Comparison of ENCODE assay signal across 9 mouse cellular contexts in genomic region chr6:32710208-32710607, GRCm38 (mm10).
DNase-seq lines count a peak whose midpoint lies in the region; ATAC-seq and TF ChIP-seq lines count a peak whose summit lies in the region.
"Had no signal": no experiment of that assay in that cellular context is flagged by ENCODE, and none has a peak within 500 bp of the region (broad histone marks: within the 10 kb centered on the region; RNA-seq: fewer than 3 reads in every experiment).

No protein-coding gene starts in this region.

- intact Hi-C loops in heart, postnatal 36 days (cut with DNase I): no loop called here
- intact Hi-C loops in gastrocnemius, adult 2 months (cut with DNase I): no loop called here

- no peaks in the 10 kb centered on the region for H3K27me3 ChIP-seq in limb, embryonic 11.5 days (ENCODE audit: control insufficient read depth, insufficient read depth, low read length)

- no peaks in the 10 kb centered on the region for H3K36me3 ChIP-seq in limb, embryonic 11.5 days (ENCODE audit: control insufficient read depth, insufficient read depth, low read length)

- no peak overlapping the region for H3K9ac ChIP-seq in limb, embryonic 11.5 days (ENCODE audit: low read length)

- H3K4me1 ChIP-seq in limb, embryonic 11.5 days (ENCODE audit: control insufficient read depth, insufficient read depth, low read length): no peaks in the 10 kb centered on the region

- H3K4me2 ChIP-seq in limb, embryonic 11.5 days (ENCODE audit: low read depth, severe bottlenecking): no peak overlapping the region

- no peak overlapping the region for H3K27ac ChIP-seq in limb, embryonic 11.5 days (replicated peaks; ENCODE audit: low read depth, low read length)
- no peak overlapping the region for H3K27ac ChIP-seq in layer of hippocampus, adult 2 months
- no peak overlapping the region for H3K27ac ChIP-seq in gastrocnemius, adult 2 months
- H3K27ac ChIP-seq: macrophage had no signal

- TF ChIP-seq CTCF in brain, embryonic 14.5 days (IDR thresholded peaks at IDR 0.05; ENCODE audit: borderline replicate concordance, extremely low read depth, insufficient read depth, insufficient read length): no peak
- TF ChIP-seq CTCF in layer of hippocampus, adult 2 months (conservative IDR thresholded peaks at IDR 0.05): no peak
- no peak for TF ChIP-seq CTCF in gastrocnemius, adult 2 months (IDR thresholded peaks at IDR 0.05)

- DNase-seq in right cerebral cortex, postnatal 14 days: peak; percentile 21
- DNase-seq in right cerebral cortex, adult 2 months (ENCODE audit: low spot score in 2 of 2): no peak
- peak; percentile 73 for DNase-seq in brain, embryonic 14.5 days (ENCODE audit: low read depth)
- peak; percentile 30 to 37 for DNase-seq in heart, postnatal 36 days
- DNase-seq in limb, embryonic 11.5 days (ENCODE audit: low spot score): peak; percentile 88
- DNase-seq in testis, postnatal 10 days (ENCODE audit: low spot score): peak; percentile 84
- DNase-seq in layer of hippocampus, adult 2 months (ENCODE audit: low spot score in 2 of 2): no peak
- no peak for DNase-seq in gastrocnemius, adult 2 months

- 9% methylated on average over 10 of the region's 10 CpGs for WGBS in limb, embryonic 11.5 days

- no peak for TF ChIP-seq POLR2A in brain, embryonic 14.5 days (IDR thresholded peaks at IDR 0.05; ENCODE audit: borderline replicate concordance, extremely low read depth, insufficient read depth, insufficient read length, poor library complexity, severe bottlenecking)

- no peaks in the 10 kb centered on the region for H3K9me3 ChIP-seq in limb, embryonic 11.5 days (ENCODE audit: control insufficient read depth, low read length)

- 0 out of 2 replicates have a peak, but pooled peaks have one; percentile 39 for ATAC-seq in limb, embryonic 11.5 days (ENCODE audit: insufficient number of reproducible peaks, low FRiP score, low TSS enrichment, low read depth)

- H3K4me3 ChIP-seq in limb, embryonic 11.5 days (ENCODE audit: low read depth, low read length): no peak overlapping the region
- no peak overlapping the region for H3K4me3 ChIP-seq in layer of hippocampus, adult 2 months
- no peak overlapping the region for H3K4me3 ChIP-seq in gastrocnemius, adult 2 months

Comparison
In these comparisons a context has a peak if more than half of its experiments do, and no peak if none do; other contexts are left out.
1. DNase-seq: peak in right cerebral cortex, postnatal 14 days (single experiment), brain, embryonic 14.5 days (single experiment), heart, postnatal 36 days (2 of 2), limb, embryonic 11.5 days (single experiment) and testis, postnatal 10 days (single experiment); none in right cerebral cortex, adult 2 months (0 of 2), layer of hippocampus, adult 2 months (0 of 2) and gastrocnemius, adult 2 months (single experiment).